Mouse (Mus musculus): ENCODE data around the gene Xcr1. TPM values are rescaled to one million over a fixed set of nuclear protein-coding genes. Genes with fewer than 3 reads are reported as not detected.

Xcr1 gene
- not detected in 2 replicates for polyA plus RNA-seq (2016; fragmentation: Nextera tagmentation; extraction: Ambion mirVana)

GRCm38 (mm10) chr9:123861929-123862328 lies at the start of gene Xcr1:
Gene Xcr1, minus strand, starts transcription at chr9:123862029.
- no peak for DNase-seq (ENCODE audit: low spot score)
- H3K9me3 ChIP-seq (replicated peaks): no peaks in the 10 kb centered on the region
- WGBS: 90% methylated on average over 9 of the region's 9 CpGs
- no peak within 1 kb of the TSS for H3K27ac ChIP-seq
- no peaks in the 10 kb centered on the region for H3K4me1 ChIP-seq
- no peaks in the 10 kb centered on the region for H3K36me3 ChIP-seq
- no peaks in the 10 kb centered on the region for H3K27me3 ChIP-seq (ENCODE audit: low read depth, poor library complexity, severe bottlenecking)
- H3K4me3 ChIP-seq: no peak within 1 kb of the TSS

GRCm38 (mm10) chr9:123872049-123872448 lies 10.2 kb upstream of the Xcr1 start:
- DNase-seq (ENCODE audit: low spot score): no peak
- Histone ChIP-seq H3K36me3 (no peaks in the 10 kb centered on the region), H3K4me3 (no peak overlapping the region), H3K27ac (no peak overlapping the region), H3K9me3 (replicated peaks) (no peaks in the 10 kb centered on the region), H3K4me1 (no peaks in the 10 kb centered on the region), H3K27me3 (ENCODE audit: low read depth, poor library complexity, severe bottlenecking) (no peaks in the 10 kb centered on the region)
- 73% methylated on average over 4 of the region's 4 CpGs for WGBS

DNA sequence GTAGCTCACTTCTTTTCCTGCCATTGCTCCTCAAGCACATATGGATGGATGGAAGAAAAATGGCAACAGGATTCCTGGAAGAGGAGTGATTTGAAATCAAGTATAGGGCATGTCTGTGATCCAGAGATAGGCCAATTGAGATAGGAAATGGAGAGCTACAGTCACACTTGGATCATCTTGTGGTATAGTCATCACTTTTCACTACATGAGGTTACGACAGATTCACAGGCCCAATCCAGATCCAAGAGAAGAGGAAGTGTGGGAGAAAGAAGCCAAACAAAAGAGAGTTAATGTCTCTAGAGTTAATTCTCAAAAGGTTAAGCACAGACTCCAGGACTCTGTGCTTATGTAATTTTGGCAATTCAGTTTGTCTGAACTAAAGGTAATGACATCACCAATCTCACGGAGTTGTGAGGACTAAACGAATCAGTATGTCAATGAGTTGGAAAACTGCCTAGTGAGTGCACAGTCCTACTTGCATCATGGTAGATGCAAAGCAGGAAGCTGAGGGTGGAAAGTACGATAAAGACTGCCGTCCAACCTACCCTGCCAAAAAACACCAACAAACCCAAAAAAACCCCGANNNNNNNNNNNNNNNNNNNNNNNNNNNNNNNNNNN lies 7.4 kb upstream of the Xcr1 start:
- Histone ChIP-seq H3K27ac (no peak overlapping the region), H3K4me3 (no peak overlapping the region), H3K27me3 (ENCODE audit: low read depth, poor library complexity, severe bottlenecking) (no peaks in the 10 kb centered on the region), H3K36me3 (no peaks in the 10 kb centered on the region), H3K4me1 (no peaks in the 10 kb centered on the region), H3K9me3 (replicated peaks) (no peaks in the 10 kb centered on the region)
- DNase-seq (ENCODE audit: low spot score): no peak
- WGBS: 55% methylated on average over 6 of the region's 6 CpGs

GRCm38 (mm10) chr9:123863641-123864040 lies 1.8 kb upstream of the Xcr1 start:
- Histone ChIP-seq H3K27ac (no peak overlapping the region), H3K4me3 (no peak overlapping the region), H3K9me3 (replicated peaks) (no peaks in the 10 kb centered on the region), H3K36me3 (no peaks in the 10 kb centered on the region), H3K27me3 (ENCODE audit: low read depth, poor library complexity, severe bottlenecking) (no peaks in the 10 kb centered on the region), H3K4me1 (no peaks in the 10 kb centered on the region)
- no peak for DNase-seq (ENCODE audit: low spot score)
- WGBS: 86% methylated on average over 1 of the region's 1 CpGs

DNA sequence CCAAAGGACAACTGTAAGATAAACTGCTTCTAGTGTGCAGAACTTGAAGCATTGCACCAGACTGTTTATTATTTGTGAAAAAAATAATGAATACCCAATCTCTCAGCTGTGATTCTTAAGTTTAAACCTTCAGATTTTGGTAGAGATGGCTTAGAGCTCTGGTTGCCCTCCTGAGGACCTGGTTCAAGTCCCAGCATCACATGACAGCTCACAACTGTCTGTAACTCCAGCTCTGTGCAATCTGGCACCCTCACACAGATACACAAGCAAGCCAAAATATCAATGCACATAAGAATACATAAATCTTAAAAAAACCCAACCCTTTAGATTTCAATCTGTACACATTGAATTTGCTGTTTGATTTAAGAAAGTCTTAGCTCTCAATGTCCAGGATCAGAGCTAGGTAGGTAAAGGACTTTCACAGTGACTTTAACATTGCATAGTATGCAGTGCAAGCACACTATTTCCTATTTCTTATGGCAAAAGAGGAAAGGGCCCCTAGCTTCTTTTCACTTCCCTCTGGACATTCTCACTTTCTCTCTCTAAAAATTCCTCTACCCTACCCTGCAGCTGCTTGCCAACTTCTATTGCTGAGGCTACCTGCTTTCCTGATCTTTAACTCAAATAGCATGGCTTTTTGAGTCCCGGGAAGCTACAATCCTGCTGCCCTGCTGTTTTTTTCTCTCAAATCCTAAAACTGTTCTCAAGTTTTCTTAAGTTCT lies 1.2 kb upstream of the Xcr1 start:
- Histone ChIP-seq H3K4me3 (no peak overlapping the region), H3K9me3 (replicated peaks) (no peaks in the 10 kb centered on the region), H3K27me3 (ENCODE audit: low read depth, poor library complexity, severe bottlenecking) (no peaks in the 10 kb centered on the region), H3K4me1 (no peaks in the 10 kb centered on the region), H3K36me3 (no peaks in the 10 kb centered on the region), H3K27ac (no peak overlapping the region)
- DNase-seq (ENCODE audit: low spot score): no peak
- 86% methylated on average over 1 of the region's 1 CpGs for WGBS

DNA sequence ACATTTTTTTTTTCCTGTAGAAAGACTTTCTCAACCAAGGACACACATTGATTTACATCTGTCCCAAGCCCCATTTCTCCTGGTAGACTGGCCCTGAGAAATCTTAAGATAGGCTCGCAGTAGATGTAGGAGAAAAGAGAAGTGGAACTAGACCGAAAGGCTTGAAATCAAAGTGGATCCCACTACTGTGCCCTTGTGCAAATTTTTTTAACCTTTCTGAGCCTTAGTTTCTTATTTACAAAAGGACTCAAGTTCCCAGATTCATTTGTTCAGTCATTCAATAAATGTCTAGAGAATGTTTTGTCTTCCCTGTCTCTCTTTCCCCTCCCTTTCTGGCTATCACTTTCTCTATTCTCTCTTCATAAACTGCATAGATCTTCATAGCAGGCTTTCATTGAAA lies 5.0 kb downstream of the Xcr1 start:
- Histone ChIP-seq H3K27me3 (ENCODE audit: low read depth, poor library complexity, severe bottlenecking) (no peaks in the 10 kb centered on the region), H3K36me3 (no peaks in the 10 kb centered on the region), H3K4me1 (0 out of 2 replicates have a peak, but pooled peaks cover 3% of the 10 kb centered on the region), H3K27ac (no peak overlapping the region), H3K4me3 (no peak overlapping the region), H3K9me3 (replicated peaks) (no peaks in the 10 kb centered on the region)
- 96% methylated on average over 2 of the region's 2 CpGs for WGBS
- no peak for DNase-seq (ENCODE audit: low spot score)

DNA sequence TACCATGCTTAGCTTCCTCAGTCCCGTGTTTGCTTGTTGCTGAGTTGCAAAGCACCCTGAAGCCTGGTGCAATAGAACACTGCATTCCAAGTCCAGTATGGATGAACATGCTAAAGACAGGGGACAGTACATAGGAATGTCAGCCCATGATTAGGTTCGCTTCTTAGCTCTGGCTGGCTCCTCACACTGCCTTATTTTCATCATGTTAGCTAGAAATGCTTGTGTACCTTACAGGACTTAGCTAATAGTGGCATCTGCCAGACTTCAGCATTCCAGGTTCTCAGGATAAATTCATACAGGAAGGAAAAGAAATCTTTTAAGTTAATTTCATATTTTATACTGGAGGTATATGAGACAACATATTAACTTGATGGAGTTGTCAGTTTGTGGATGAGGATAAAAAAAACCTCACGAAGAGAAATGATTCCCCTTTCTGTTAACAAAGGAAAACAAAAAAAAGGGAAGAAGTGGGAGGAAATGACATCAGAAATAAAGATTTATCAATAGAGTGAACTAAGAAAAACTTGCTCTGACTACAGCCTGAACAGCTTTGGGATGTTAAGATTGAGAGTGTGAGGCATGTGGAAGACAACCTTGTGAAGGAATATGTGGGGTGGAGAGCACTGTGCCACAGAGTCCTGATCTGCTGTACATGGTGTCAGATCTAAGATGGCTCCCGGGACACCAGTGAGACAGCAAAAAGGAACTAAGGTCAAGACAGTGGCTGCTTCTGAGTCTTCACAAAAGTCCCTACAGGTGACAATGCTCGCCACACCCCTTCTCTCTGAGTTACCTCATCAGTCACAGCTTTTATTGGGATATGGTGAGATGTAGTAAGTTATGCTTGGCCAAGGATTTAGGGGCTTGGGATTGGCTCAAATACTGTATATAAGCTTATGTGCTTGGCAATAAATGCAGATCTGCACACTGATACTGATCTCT lies 9.1 kb downstream of the Xcr1 start:
- DNase-seq (ENCODE audit: low spot score): no peak
- Histone ChIP-seq H3K9me3 (replicated peaks) (no peaks in the 10 kb centered on the region), H3K4me3 (peak overlapping the region; percentile 80), H3K36me3 (no peaks in the 10 kb centered on the region), H3K4me1 (peaks cover 14% of the 10 kb centered on the region), H3K27ac (peak overlapping the region; percentile 43; the same call in 1 of the 2 replicates), H3K27me3 (ENCODE audit: low read depth, poor library complexity, severe bottlenecking) (no peaks in the 10 kb centered on the region)
- WGBS: 70% methylated on average over 5 of the region's 5 CpGs

DNA sequence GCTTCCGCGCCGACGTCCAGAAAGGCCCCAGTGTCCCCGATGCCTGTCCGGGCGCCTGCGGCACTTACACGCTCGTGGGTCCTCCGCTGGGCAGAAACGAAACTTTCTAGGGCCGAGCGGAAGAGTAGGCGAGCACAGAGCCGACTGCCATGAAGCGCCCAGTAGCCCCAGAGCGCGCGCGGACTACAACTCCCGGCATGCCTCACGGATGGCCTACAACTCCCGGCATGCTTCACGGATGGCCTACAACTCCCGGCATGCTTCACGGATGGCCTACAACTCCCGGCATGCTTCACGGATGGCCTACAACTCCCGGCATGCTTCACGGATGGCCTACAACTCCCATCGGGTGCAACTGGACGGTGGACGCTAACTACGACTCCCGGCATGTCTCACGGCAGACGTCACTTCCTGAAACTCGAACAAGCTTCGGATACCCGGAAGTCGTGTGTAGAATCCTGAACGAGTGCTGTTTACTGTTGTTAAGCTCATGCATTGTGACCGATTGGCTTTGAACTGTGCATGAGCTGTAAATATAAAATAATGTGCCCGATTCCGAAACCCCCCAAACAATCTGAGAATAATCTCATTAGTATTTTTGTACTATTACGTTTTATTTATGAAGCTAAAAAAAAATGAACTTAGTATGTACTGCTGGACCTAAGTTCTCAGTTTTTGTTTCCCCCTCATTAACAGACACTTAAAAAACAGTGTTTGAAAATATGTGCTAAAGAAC lies 9.9 kb downstream of the Xcr1 start, which contains the start of gene Fyco1:
Fyco1 (minus strand) TSS at position 187 of the 736 bp plus-strand sequence.
- H3K4me3 ChIP-seq: peak within 1 kb of the TSS; percentile 80
- H3K36me3 ChIP-seq: no peaks in the 10 kb centered on the region
- DNase-seq (ENCODE audit: low spot score): peak; percentile 89
- peaks cover 14% of the 10 kb centered on the region for H3K4me1 ChIP-seq
- under 1% methylated on average over 47 of the region's 47 CpGs for WGBS
- H3K27me3 ChIP-seq (ENCODE audit: low read depth, poor library complexity, severe bottlenecking): no peaks in the 10 kb centered on the region
- H3K9me3 ChIP-seq (replicated peaks): no peaks in the 10 kb centered on the region
- peak within 1 kb of the TSS; percentile 91 for H3K27ac ChIP-seq

DNA sequence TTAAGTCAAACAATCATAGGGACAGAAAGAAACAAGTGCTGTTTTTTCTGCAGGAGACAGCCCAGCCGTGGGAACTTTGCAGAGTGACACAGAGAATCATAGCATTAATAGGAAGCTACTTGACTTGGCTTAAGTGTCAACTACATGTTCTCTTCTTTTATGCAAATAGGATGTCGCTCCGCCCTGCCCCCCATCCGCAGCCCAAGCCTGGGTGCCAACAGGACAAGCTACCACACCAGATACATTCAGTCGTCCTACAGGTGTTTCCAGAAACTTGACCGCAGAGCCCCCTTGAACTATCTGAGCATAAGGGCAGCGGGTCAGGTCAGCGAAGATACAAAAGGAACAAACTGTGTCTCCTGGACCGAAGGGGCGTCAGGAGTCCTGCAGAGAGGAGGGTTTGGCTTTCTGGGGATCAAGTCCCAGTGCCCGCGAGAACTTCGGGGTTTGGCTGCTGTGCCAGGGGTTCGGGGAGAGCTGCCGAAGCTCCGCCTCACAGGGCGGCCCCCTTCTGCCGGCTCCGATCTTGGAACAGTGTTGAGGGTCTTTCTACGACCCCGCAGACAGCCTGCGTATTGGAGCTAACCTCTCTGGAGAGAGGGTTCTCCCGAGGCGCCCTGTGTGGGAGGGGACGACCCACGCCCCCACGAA lies 10.6 kb downstream of the Xcr1 start:
- Histone ChIP-seq H3K9me3 (replicated peaks) (no peaks in the 10 kb centered on the region), H3K4me3 (peak overlapping the region; percentile 80), H3K36me3 (no peaks in the 10 kb centered on the region), H3K27me3 (ENCODE audit: low read depth, poor library complexity, severe bottlenecking) (no peaks in the 10 kb centered on the region), H3K27ac (peak overlapping the region; percentile 91), H3K4me1 (peaks cover 14% of the 10 kb centered on the region)
- WGBS: under 1% methylated on average over 27 of the region's 27 CpGs
- no peak for DNase-seq (ENCODE audit: low spot score)

DNA sequence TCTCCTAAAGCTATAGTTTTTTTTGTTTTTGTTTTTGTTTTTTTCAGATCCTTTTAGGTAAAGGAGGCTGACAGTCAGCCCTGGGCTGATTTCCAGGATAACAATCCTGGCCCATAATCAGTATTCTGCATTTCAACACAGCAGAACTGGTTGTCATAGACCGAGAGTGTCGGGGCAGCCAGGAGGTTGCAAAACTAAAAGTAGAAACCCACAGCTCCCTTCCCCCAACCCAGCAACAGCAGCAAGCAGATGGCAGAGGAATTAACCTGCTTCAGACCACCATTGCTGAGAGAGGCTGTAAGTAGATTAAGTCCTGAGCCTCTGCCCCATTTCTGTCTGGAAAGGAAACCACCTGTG lies 11.1 kb downstream of the Xcr1 start:
- no peaks in the 10 kb centered on the region for H3K27me3 ChIP-seq (ENCODE audit: low read depth, poor library complexity, severe bottlenecking)
- no peak for DNase-seq (ENCODE audit: low spot score)
- WGBS: 16% methylated on average over 2 of the region's 2 CpGs

GRCm38 (mm10) chr9:123849976-123850695 lies 11.7 kb downstream of the Xcr1 start:
- 73% methylated on average over 2 of the region's 2 CpGs for WGBS
- Histone ChIP-seq H3K4me1 (peaks cover 14% of the 10 kb centered on the region), H3K4me3 (peak overlapping the region; percentile 80; the same call in 1 of the 2 replicates), H3K27ac (no peak overlapping the region), H3K27me3 (ENCODE audit: low read depth, poor library complexity, severe bottlenecking) (no peaks in the 10 kb centered on the region), H3K36me3 (no peaks in the 10 kb centered on the region), H3K9me3 (replicated peaks) (no peaks in the 10 kb centered on the region)
- DNase-seq (ENCODE audit: low spot score): no peak

More for the DNA sequence above, 11.1 kb downstream of the Xcr1 start:
- Histone ChIP-seq H3K36me3 (no peaks in the 10 kb centered on the region), H3K4me3 (peak overlapping the region; percentile 80), H3K4me1 (peaks cover 14% of the 10 kb centered on the region), H3K27ac (peak overlapping the region; percentile 91; the same call in 1 of the 2 replicates), H3K9me3 (replicated peaks) (no peaks in the 10 kb centered on the region)

All from limb, embryonic 10.5 days (tissue).